Mouse (Mus musculus) heart, postnatal 10 days (tissue): ENCODE measurements at regions not wholly inside any gene's neighbourhood (a gene's known extent, or its start where the extent isn't known, plus 50 kb on each side); places are given as distances from the start of the nearest gene placed in this dataset.

Source experiments
- DNase-seq, 2 experiments: peaks; one replicate each; pipeline ENCODE4 v3.0.0; 2021
- intact Hi-C: fragments of 180-260 bp; cut with DNase I; formaldehyde crosslinking; loops from one replicate; pipeline ENCODE4 v1.15.1; 2025

DNA sequence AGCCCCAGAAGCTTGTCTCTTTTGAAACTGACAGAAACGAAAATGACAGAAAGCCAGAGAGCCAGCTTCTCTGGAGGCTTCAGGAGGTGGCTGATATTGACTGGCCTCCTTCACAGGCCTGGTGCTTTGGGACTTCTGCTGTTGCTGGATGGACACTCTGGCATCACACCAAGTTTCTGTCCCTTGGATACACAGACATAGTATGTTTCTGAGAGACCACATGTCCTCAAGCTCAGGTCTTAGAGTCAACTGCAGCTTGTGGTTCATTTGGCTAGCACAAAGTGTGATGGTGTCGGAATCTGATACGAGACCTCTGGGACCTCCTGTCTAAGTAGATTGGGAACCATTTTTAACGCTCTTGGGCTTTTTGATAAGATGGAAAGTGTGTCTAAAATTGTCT is 502.0 kb downstream of the Sqor start:
- intact Hi-C loops: no loop called here
- peak in 1 of 2 experiments; percentile 34 for DNase-seq

DNA sequence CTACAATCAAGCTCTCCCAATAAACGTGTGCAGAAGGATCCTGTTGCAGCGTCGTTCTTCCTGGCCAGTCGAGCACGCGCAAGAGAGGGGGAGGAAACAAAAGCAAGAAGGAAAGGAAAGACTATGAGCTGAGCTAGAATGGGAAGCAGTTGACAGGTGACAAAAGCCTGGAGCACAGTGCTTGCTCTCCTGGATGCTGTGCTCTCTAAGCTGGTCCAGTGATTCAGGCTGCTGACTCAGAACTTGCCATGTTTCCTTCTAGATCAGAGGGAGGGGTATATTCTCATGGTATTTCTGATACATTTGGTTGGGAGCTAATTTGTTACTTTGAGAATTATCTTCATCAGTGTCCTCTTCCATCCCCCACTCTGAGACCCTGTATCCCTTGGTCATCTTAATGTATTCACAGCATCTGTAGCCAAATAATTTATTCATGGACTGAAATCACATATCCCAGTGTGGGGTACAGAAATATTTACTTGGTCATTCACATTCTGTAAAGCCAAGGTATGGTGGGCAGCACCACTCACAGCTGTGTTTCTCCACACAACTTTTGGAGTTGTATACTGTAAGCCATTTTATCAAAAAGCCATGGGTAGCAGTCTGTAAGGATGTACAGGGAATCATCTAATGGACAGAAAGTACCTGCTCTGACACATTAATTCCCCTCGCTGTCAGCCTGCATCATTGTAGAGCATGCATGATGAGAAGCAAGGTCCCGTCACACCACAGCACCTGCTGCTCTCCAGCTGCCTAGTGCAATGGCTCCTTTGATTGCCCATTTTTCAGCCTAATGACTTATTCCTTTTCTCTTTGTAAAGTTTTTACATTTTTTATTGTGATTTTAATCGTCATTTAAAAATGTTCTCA is 510.1 kb downstream of the Sqor start:
- DNase-seq: no peak
- intact Hi-C loops: no loop called here

DNA sequence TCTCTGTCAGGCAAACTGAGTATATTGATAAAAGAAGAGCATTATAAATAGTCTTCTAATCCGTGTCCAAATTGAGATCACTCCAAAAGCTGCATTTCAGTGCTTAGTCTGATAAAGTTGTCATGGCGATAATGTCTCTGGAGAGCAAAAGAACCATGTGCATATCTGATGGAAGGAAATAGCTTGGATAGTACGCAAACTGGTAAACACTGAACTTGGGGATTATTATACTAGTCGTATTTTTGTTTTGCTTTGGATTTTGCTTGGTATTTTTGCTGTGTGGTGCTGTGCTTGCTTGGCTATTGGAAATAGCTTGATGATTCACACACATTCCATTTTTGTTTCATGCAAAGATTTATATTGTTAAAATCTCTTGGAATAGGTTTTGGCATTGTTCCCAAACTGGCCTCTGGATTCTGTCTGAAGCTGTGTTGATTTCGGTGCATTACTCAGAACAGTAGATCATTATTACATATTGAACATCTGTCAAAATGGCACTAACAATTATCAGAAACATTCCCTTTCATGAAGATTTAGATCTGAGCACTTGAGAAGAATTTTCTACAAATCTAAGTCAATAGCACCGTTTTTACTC is 510.8 kb downstream of the Sqor start:
- peak; percentile 10 to 12 for DNase-seq
- intact Hi-C loops: no loop called here

DNA sequence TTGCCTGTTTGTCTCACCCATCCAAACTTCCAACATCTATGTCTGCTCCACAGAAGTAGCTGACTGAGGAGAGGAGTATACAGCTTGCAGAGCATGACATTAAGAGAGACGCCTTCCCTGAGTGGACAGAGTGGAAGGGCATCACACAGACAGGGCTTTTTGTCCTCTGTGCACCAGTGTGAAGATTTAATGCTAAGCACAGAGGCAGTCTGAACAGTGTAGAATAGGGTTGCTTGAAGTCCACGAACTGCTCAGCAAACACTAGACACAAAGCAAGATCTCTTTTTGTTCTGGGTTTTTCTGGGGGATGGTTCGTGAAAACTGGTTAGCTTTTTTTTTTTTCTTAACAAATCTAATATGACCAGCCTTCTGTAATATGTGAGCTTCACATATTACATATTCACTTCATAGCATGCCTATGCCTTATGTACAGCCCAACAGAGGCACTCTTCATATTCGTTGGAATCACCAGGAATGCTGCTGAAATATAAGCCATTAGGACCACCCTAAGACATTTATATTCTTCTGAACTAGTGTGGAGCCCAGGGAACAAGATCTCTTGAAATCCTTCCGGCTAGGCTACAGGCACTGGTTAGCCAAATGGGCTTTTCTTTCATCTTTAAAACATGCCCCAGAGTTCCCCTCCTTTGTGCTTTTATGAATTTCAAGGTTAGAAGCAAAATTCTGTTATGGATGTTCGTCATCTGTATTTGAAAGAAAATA is 546.7 kb downstream of the Sqor start:
- intact Hi-C loops: loop anchor here (5.0 to 10.0 kb wide), 6 partner anchors 363 to 1901 kb away; partner anchors contain the start of gene Sema6d
- DNase-seq: no peak

DNA sequence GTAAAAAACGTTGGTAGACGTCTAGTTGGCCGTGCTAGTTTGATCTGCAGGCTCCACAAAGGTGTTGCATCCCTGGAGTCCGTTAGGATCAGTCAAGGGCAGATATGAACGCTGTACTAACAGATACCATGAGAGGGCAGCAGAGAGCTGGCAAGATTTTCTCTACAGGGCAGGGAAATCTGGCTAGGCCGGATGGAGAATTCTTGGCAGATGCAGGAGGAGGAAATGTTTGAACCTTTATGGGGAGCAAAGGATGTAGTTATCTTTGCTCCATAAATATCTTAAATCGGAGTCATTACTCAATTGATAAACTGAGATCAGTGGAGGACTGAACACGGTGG is 547.2 kb downstream of the Sqor start:
- DNase-seq: peak; percentile 81 to 90
- intact Hi-C loops: loop anchor here (5.0 to 10.0 kb wide), 6 partner anchors 363 to 1900 kb away; partner anchors contain the start of gene Sema6d

DNA sequence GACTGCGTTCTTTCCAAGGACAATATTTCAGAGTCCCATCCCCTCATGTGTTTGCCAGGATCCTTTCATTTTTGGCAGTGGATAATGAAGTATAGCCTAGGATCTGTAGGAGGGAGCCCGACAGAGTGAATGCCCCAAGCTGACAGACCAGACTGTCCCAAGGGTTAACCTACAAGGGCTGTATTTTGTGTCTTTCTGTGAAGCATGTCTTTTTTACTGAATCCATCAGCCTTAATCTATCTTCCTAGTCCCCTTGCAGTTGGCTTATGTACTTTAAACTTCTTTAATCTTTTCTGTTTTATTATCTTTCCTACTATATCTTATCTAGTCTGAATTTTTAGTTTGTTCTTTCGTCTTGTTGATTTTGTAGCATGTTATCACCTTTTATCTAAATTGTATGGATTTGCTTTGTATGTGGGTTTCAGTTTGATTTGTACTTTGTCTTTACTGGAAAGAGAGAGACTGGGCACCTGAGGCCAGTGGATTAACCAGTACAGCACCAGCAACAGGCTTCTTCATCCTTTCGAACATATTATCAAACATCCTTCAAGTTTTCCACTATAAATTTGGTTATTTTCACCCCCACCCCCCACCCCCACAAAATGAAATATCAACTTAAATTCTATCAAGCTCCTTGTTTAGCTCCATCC is 555.5 kb downstream of the Sqor start:
- intact Hi-C loops: no loop called here
- DNase-seq: no peak

DNA sequence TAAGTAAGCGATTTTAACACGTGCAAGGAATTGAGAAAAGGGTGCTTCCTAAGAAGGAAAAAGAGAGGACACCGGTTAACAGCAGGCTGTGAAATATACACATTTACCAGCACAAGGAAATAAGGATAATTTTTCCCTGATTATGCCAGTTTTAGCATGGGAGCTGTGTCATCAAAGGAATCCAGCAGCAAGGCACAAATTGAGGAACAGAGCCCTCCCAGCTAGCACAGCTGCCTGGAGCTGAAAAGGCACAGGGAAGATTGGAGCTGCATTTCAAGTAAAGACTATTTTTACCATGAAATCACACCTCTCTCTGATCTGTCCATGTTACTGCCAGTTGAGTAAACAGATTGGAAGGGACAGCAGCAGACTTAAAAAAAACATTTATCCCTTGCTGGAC is 558.7 kb downstream of the Sqor start:
- DNase-seq: no peak
- intact Hi-C loops: no loop called here

DNA sequence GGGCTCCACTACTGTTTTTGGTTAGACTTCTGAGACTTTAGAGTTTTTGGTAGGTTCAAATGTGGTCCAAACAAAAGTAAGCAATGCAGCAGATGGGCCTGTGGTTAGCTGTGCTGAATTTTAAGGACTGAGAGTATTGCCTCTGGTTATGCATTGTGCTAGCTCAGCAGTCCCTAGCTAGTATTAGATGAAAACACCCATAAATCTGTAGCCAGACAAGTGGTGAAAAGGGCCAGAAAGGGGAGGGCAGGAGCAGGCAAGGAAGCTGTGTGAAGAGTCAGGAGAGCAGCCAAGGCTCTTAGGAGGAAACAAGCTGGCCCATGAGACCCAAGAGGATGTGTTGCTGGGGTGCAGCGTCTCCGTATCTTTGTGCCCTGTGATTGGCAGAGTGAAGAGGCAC is 559.9 kb downstream of the Sqor start:
- intact Hi-C loops: no loop called here
- no peak for DNase-seq

DNA sequence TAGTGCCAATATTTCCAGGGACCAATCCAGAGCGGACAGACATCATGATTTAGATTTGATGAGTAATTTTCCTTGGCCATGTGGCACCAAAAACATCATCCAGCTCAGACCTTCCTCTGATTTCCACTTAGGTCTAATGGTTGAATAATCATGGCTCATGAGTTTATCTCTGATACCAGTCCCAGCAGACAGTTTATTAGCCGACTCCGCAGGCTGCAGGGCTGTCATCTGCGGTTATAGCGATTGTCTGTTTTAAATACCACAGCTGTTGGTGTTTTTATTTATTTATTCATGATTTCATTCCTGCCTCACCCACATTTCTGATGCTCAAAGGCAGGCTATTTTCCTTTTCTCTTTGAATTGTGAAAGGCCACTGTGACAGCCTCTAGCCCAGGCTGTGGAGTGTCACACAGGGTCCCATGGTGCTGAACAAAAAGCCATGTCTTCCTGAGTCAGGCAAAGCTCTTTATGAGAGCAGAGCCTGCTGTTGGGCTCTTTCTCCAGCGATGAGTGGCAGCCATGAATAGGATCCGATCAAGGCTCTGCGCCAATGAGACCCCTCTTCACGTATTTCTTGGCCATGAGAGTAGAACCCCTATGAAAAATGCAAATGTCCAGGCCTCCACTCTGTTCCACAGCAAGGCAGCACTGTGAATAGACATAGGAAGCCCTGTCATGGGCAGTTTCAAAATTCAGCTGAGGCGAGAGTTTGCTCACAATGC is 584.7 kb downstream of the Sqor start:
- intact Hi-C loops: no loop called here
- no peak for DNase-seq

DNA sequence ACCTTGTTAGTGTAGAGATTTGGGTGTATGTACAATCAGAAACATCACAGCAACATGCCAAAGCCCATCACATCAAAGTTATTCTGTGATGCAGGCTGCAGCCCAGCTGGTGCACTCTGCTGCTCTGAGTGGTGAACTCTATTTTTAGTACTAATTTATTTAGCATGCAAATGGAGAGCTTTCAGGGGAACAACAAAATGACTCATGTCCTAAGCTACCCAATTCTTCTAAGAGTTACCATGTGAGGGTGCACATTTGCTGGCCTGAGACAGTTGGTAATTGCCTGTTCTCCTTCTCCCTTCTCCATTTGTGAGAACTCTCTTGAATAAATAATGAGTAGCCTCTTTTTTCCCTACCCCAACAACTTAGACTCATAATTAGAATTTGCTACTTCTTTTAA is 599.2 kb downstream of the Sqor start:
- DNase-seq: no peak
- intact Hi-C loops: no loop called here

DNA sequence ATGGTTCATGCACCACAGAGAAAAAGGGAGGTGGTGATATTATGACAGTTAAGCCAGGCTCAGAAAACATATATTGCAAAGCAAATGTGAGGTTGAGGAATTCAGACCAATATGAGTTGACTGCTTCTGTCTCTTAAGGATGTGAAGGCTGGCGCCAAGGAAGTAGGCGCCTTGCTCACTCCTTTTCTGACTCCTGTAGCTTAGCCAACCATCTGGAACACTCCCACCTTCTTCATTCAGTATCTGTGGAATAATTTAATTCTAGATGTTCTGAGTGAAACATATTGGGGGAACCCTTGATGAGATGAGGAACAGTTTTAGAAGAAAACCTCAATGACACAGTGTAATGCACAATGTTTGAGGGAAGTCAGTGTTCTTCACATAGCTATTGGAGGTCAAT is 601.5 kb downstream of the Sqor start:
- DNase-seq: no peak
- intact Hi-C loops: no loop called here

DNA sequence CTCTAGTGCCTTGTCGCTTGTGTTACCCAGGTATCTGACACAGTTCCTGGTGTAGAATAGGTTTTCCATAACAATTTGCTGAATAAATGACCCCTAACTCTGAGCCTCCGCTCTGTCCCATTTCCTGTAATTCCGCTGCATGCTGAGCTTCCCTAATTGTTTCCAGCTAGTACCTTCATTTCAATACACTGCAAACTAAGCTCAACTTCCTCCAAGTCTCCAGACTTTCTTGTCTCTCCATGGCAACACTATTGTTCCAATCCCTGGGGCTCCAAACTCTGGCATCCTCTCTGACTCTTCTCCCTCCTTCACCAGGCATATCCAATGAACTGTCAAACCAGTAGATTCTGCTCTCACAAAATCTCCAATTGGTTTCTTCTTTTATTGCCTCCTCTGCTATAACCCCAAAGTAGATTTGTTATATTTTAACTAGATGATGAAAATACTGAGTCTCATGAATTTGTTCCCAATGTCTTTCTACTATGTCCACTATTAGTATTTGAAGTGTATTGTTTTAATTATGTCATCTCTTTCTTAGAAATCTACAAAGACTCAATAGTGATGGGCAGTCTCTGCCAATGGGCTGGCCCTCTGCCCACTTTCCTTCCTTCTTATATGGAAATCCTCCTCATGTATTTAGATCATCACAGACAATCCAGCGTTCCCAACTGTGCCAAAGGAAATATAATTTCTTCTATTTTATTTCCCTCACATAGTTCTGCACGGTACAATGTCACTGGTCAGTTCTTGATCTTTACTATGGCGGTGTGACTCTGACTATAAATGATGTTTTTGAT is 620.8 kb downstream of the Sqor start:
- intact Hi-C loops: no loop called here

DNA sequence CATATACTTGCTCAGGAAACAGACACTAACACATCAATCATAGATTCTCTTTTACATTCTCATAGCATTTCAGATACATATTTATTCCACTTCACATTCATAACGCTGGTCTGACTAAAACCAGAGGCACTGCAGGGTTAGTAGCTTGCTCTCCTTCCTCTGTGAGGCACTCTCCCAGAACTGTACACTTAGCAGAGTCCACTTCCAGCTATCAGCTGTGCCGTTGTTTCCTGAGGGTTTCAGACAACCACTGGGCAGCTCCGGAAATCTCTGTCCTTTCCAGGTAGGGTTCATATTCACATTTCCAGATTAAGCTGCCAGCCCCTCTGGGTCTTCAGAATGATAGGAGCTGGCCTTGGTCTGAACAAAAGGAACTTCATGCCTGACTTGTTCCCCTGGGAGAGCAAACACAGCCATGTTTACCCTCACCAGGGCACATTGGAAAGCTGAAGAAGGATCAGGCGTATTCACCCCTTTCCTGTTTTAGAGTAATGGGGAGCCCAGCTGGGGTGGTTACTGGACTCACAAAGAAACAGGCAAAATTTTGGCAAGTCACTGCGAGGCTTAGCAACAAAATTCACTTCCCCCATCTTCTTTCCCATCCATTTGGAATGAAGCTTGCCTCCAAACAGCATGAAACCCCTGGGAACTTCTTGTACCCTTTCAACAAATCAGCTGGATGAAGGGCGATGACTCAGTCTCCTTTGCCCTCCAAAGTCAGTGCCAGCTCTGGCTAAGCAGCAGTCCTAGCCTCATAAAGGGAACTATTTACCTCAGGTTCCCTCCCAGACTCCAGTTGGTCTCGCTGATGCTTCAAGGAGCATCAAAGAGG is 622.0 kb downstream of the Sqor start:
- intact Hi-C loops: no loop called here
- DNase-seq: no peak

More for the DNA sequence above, 620.8 kb downstream of the Sqor start:
- DNase-seq: peak in 1 of 2 experiments; percentile 2

DNA sequence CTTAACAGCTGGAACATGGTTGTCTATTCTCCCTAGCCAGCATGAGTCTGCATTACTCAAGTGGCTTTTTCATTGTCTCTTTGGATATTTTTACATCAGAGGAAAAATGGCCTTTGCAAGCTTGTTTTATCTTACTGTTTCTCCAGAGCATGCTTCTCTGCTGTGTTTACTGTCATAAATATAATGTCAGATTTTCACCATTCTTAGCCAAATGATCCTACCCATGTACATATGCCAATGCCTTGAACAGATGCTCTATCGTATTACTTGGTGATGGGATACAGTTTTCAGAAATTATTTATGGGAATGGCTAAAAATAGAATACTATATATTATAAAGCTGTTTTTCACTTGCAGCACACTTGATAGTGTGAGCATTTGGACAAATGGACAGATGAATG is 625.9 kb downstream of the Sqor start:
- no peak for DNase-seq
- intact Hi-C loops: no loop called here

DNA sequence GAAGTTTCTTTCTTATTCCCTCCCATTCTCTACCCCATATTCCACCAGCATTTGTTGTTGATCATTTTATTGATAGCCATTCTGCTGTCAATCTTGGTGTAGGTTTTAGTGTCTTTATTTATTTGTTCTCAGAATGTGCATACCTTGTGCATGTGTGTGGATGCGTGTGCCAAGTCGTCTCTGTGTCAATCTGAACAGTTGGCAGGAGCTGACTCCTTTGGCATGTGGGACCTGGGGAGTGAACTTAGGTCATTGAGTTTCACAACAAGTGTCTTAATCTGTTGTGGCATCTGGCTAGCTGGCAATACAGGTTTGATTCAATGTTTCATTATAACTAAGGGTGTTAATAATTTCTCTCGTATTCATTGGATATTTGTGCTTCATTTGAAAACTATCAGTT is 629.3 kb downstream of the Sqor start:
- DNase-seq: no peak
- intact Hi-C loops: no loop called here

DNA sequence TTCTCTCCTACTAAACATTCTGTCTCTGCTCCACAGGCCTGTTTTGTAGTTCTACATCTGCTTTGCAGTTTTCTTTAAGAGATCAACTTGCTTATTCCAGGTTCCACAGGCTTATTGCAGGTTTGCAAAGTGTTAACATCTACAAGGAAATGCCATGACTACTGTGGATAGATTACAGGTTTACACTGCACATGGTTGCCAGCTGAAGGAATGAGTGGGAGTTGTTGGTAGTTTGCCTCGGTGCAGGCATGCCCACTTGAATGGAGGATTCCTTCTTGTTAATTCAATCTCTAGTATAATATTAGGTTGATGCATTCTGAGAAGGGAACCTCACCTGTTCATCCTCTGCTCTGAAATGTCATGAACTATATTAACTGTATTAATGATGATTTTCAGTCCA is 632.5 kb downstream of the Sqor start:
- no peak for DNase-seq
- intact Hi-C loops: no loop called here

DNA sequence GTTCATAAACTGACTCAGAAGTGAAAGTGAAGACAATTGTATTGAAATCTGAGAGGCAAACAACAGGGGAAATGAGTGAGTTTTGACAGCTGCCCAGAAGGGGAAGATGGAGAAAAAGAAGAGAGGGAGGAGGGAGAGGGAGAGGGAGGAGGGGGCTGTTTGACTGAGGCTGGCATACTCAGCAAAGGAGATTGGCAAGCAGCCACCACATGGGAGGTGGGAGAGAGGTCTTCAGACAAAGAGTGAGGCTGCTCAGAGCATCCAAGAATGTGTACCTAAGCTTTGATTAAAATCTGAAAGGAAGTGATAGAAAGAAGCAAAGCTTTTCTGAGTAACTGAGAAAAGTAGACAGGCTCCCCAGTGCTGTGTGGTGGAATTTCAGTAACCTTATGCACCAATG is 636.0 kb downstream of the Sqor start:
- intact Hi-C loops: no loop called here
- no peak for DNase-seq

DNA sequence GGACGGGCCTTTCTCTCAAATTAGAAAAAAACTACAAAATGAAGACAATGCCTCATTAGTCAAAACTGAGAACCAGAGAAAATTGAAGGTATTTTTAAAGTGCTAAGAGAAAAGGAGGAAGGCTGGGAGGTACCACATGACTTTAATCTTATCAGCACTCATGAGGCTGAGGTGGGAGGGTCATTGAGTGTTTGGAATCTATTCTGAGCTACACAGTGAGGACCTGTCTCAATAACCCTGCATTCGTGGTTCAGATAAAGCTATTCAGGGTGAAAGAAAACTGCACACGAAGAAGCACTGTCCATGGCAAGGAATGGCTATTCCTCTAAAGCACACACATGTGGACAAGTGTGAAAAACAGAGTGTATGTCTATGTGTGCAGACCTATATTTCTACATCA is 644.0 kb downstream of the Sqor start:
- intact Hi-C loops: no loop called here
- peak in 1 of 2 experiments; percentile 14 for DNase-seq
